Mouse (Mus musculus) embryonic facial prominence, embryonic 14.5 days (tissue): ENCODE results near the gene Xirp1. TPM values are rescaled to one million over a fixed set of nuclear protein-coding genes. Genes with fewer than 3 reads are reported as not detected.
A peak's percentile ranks its signal among the peaks of the same experiment; 100 is the strongest.

ENCODE experiments used
- ATAC-seq: fragments of 200-750 bp; cut with Nextera tagmentation; 2 replicates; pipeline ENCODE4 v1.8.0; 2017; ENCODE audit warnings: low read depth, moderate number of reproducible peaks, moderate TSS enrichment
- DNase-seq: peaks from one replicate; pipeline ENCODE4 v3.0.0-alpha.2; 2015; ENCODE audit warnings: low spot score
- H3K27ac ChIP-seq: fragments of 300-500 bp; sonication (generic); replicated peaks from 2 replicates; pipeline ENCODE4 v1.5.1; 2014; ENCODE audit warnings: low read depth, mild to moderate bottlenecking, low read length, moderate library complexity
- H3K27me3 ChIP-seq: fragments of 300-500 bp; sonication (generic); replicated peaks from 2 replicates; pipeline ENCODE4 v1.6.1; 2014; ENCODE audit warnings: low read length; ENCODE audit not compliant: control insufficient read depth, insufficient read depth
- H3K36me3 ChIP-seq: fragments of 300-500 bp; sonication (generic); 2 replicates; pipeline ENCODE4 v1.6.1; 2014; ENCODE audit warnings: low read length, mixed read lengths; ENCODE audit not compliant: control insufficient read depth, insufficient read depth
- H3K4me1 ChIP-seq: fragments of 300-500 bp; sonication (generic); 2 replicates; pipeline ENCODE4 v1.6.1; 2014; ENCODE audit warnings: antibody characterized with exemption, low read length; ENCODE audit not compliant: control insufficient read depth, insufficient read depth
- H3K4me2 ChIP-seq: fragments of 300-500 bp; sonication (generic); 2 replicates; pipeline ENCODE4 v1.6.1; 2014; ENCODE audit warnings: low read depth, mild to moderate bottlenecking, low read length, moderate library complexity, mixed read lengths
- H3K4me3 ChIP-seq: fragments of 300-500 bp; sonication (generic); 2 replicates; pipeline ENCODE4 v1.5.1; 2014; ENCODE audit warnings: low read depth, mild to moderate bottlenecking, low read length
- H3K9ac ChIP-seq: fragments of 300-500 bp; sonication (generic); 2 replicates; pipeline ENCODE4 v1.6.1; 2014; ENCODE audit warnings: low read depth, mild to moderate bottlenecking, low read length, moderate library complexity, mixed read lengths
- H3K9me3 ChIP-seq: fragments of 300-500 bp; sonication (generic); 2 replicates; pipeline ENCODE4 v1.6.1; 2016; ENCODE audit warnings: low read length; ENCODE audit not compliant: control insufficient read depth
- WGBS: fragments of 180-500 bp; shearing (Covaris S2); extraction: QIAGEN DNeasy Blood & Tissue Kit; methylation state at CpG from one replicate; pipeline ENCODE4 v1.1.7; 2014; 5-methylcytosine and 5-hydroxymethylcytosine counted together
- polyA plus RNA-seq: library from polyadenylated mRNA; unstranded; fragments of >200 nt; fragmentation: Nextera tagmentation; extraction: Ambion mirVana; gene quantifications from 2 replicates; pipeline ENCODE4 v1.2.1, GENCODE M21; 2014

Xirp1 gene
- polyA plus RNA-seq, 1 experiment from 2014 or later: 8.0 TPM

- Histone ChIP-seq H3K9ac (peak overlapping the region; percentile 48), H3K9me3 (no peaks in the 10 kb centered on the region), H3K27ac (peak overlapping the region; percentile 85), H3K4me3 (peak overlapping the region; percentile 71), H3K36me3 (no peaks in the 10 kb centered on the region), H3K27me3 (no peaks in the 10 kb centered on the region), H3K4me1 (peaks cover 67% of the 10 kb centered on the region), H3K4me2 (peak overlapping the region; percentile 95)
- peak; percentile 79 for DNase-seq
- ATAC-seq: no peak; the same call in 1 of the 2 replicates
- 2% methylated on average over 14 of the region's 16 CpGs for WGBS
Measured at GRCm38 (mm10) chr9:119981183-119982179, 41.9 kb downstream of the Xirp1 start.

- DNase-seq: no peak
- Histone ChIP-seq H3K4me3 (peak overlapping the region; percentile 71; the same call in 1 of the 2 replicates), H3K27me3 (no peaks in the 10 kb centered on the region), H3K9me3 (no peaks in the 10 kb centered on the region), H3K4me1 (peaks cover 66% of the 10 kb centered on the region), H3K27ac (peak overlapping the region; percentile 85), H3K9ac (peak overlapping the region; percentile 48), H3K36me3 (no peaks in the 10 kb centered on the region), H3K4me2 (peak overlapping the region; percentile 95)
- 3% methylated on average over 4 of the region's 4 CpGs for WGBS
- ATAC-seq: no peak
Measured at GRCm38 (mm10) chr9:119980770-119981182, 42.6 kb downstream of the Xirp1 start.

GRCm38 (mm10) chr9:119979749-119980148, 43.6 kb downstream of the Xirp1 start:
- DNase-seq (no peak), ATAC-seq (no peak)
- no peak overlapping the region for H3K27ac ChIP-seq
- H3K27me3 ChIP-seq: no peaks in the 10 kb centered on the region
- no peak overlapping the region for H3K4me2 ChIP-seq
- H3K9me3 ChIP-seq: no peaks in the 10 kb centered on the region
- H3K36me3 ChIP-seq: no peaks in the 10 kb centered on the region
- no peak overlapping the region for H3K4me3 ChIP-seq
- no peak overlapping the region for H3K9ac ChIP-seq
- peaks cover 63% of the 10 kb centered on the region for H3K4me1 ChIP-seq
- 48% methylated on average over 2 of the region's 2 CpGs for WGBS

GRCm38 (mm10) chr9:119978811-119979441, 44.5 kb downstream of the Xirp1 start:
- WGBS: 82% methylated on average over 5 of the region's 6 CpGs
- Histone ChIP-seq H3K9me3 (no peaks in the 10 kb centered on the region), H3K9ac (no peak overlapping the region), H3K4me2 (no peak overlapping the region), H3K36me3 (peaks cover 8% of the 10 kb centered on the region), H3K4me1 (peaks cover 56% of the 10 kb centered on the region), H3K27me3 (no peaks in the 10 kb centered on the region), H3K27ac (no peak overlapping the region), H3K4me3 (no peak overlapping the region)
- DNase-seq (no peak), ATAC-seq (no peak)

- Histone ChIP-seq H3K4me2 (no peak overlapping the region), H3K27ac (no peak overlapping the region), H3K4me1 (peaks cover 56% of the 10 kb centered on the region), H3K4me3 (no peak overlapping the region), H3K27me3 (no peaks in the 10 kb centered on the region), H3K36me3 (peaks cover 15% of the 10 kb centered on the region), H3K9ac (no peak overlapping the region), H3K9me3 (no peaks in the 10 kb centered on the region)
- ATAC-seq: no peak
- no peak for DNase-seq
- 39% methylated on average over 9 of the region's 9 CpGs for WGBS
Measured at GRCm38 (mm10) chr9:119978151-119978810, 45.1 kb downstream of the Xirp1 start.

- H3K4me2 ChIP-seq: no peak overlapping the region
- WGBS: 43% methylated on average over 4 of the region's 5 CpGs
- ATAC-seq: no peak
- DNase-seq: no peak
- H3K4me1 ChIP-seq: peaks cover 53% of the 10 kb centered on the region
- no peak overlapping the region for H3K4me3 ChIP-seq
- H3K9ac ChIP-seq: no peak overlapping the region
- no peaks in the 10 kb centered on the region for H3K27me3 ChIP-seq
- H3K27ac ChIP-seq: no peak overlapping the region
- H3K36me3 ChIP-seq: peaks cover 21% of the 10 kb centered on the region
- no peaks in the 10 kb centered on the region for H3K9me3 ChIP-seq
Measured at GRCm38 (mm10) chr9:119977557-119978060, 45.8 kb downstream of the Xirp1 start.

- DNase-seq: no peak
- H3K9ac ChIP-seq: no peak overlapping the region
- peaks cover 26% of the 10 kb centered on the region for H3K36me3 ChIP-seq
- 40% methylated on average over 17 of the region's 17 CpGs for WGBS
- no peak overlapping the region for H3K27ac ChIP-seq
- H3K4me3 ChIP-seq: no peak overlapping the region
- no peak for ATAC-seq
- H3K27me3 ChIP-seq: no peaks in the 10 kb centered on the region
- H3K4me2 ChIP-seq: 0 out of 2 replicates have a peak overlapping the region, but pooled peaks have one; percentile 0
- no peaks in the 10 kb centered on the region for H3K9me3 ChIP-seq
- peaks cover 47% of the 10 kb centered on the region for H3K4me1 ChIP-seq
Measured at GRCm38 (mm10) chr9:119976704-119977556, 46.5 kb downstream of the Xirp1 start.
